Mouse (Mus musculus) layer of hippocampus, postnatal 14 days (tissue): ENCODE data around the gene Ints11. TPM values are rescaled to one million over a fixed set of nuclear protein-coding genes. Genes with fewer than 3 reads are reported as not detected.

Experiments used
- DNase-seq, 2 experiments: peaks; one replicate each; pipeline ENCODE4 v3.0.0; 2021 to 2022; ENCODE audit warnings: low spot score in 2 of 2, mixed read lengths in 1 of 2
- total RNA-seq, 2 experiments: library from RNA; stranded (reverse); gene quantifications; 2 replicates each; pipeline ENCODE4 v1.2.3; 2021

Gene Ints11
- total RNA-seq, 2 experiments from 2014 or later, result 29.4 to 33.0 TPM

DNA sequence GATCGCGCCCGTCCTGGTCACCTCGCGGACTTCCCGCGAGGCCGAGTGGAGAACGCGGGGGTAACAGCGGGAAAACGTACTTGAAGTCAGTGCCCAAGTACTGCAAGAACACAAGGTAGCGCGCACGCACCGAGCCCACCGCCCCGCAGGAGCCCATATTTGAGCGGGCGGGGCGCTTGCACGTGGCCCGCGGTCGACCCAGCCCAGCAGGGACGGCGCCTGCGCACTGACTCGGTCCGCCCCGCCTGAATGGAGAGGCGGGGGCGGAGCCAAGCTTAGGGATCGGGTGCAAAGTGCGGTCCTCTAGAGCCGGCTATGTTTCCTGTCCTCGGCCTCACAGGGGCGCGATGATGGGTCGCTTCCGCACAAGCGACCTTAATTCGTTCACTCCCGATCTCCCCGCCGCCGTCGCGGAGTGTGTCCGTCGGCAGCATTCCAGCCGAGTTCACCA lies 22.2 kb downstream of the Ints11 start, which contains the start of the genes Pusl1 and Acap3:
Gene Pusl1 (minus strand): TSS at position 231 of the 451 bp plus-strand sequence.
Gene Acap3 (plus strand): TSS at position 272 of the 451 bp plus-strand sequence.
- peak; percentile 94 to 98 for DNase-seq

DNA sequence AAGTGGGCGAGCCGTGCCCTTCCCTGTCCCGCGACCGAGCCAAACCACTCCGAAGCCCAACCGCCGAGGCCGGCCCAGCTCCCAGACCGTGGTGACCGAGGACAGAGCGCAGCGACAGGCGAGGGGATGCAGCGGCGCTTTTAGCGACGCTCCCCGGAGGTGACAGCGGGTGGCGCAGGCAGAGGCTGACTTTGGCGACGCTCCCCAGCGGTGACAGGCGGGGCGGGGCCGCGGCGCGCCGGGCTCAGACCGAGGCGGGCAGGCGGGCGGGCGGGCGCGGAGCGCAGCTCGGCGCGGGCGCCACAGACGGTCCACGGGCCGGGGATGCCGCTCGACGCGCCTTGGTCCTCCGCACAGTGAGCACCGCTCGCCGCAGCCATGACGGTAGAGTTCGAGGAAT lies 22.7 kb downstream of the Ints11 start:
- DNase-seq, result peak in 1 of 2 experiments; percentile 83

DNA sequence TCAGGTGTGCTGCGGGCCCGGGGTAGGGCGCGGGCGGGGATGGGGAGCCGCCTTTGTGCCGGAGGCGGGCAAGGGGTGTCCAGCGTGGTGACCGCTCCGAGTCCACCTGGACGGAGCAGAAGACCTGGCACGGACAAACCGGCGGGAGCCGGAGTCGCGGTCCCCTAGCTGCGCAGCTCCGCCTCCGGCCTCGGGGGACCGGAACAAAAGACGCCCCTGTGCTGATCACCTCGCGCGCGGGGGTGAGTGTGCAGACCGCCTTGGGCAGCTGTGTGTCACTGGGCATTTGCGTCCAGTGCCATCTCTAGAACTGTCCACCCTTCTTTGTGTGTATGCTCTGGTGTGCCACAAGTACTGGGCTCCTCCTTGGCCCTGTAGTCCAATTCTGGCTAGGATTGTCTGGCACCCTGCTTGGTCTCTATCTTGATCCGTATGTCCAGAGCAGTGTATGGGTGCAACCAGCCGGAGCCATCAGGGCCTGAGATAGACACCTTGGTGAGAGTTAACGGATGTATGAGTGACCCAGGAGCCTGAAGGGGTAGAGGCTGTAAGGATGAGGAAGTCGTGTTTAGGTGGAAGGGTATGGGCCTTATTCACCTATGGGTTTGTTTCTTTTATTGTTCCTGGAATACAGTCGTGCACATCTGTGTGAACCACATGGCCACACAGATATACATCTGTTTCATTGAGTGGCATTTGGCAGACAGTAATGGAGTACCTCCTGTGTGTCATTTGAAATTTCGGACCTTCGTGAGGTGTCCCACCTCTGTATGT lies 23.3 kb downstream of the Ints11 start:
- no peak for DNase-seq

DNA sequence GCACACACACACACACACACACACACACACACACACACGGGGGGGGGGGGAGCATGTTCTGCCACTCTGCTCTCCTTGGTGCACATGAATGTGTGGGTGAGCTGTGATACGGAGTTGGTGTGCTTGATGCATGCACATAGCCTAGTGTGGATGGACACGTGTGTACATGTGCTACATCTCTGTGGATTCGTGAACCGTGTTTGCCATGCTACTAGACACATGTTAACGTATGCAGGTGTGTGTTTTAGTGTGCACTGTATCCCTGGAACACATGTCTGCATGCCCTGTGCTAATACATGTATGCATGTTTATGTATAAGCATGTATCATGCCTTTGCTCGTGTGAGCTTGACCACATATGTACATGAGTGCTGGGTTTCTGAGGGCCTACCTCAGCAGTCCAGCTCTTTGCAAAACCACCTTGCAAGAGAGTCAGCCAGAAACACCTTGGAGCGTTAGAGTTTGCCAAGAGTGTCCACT lies 23.9 kb downstream of the Ints11 start:
- no peak for DNase-seq

DNA sequence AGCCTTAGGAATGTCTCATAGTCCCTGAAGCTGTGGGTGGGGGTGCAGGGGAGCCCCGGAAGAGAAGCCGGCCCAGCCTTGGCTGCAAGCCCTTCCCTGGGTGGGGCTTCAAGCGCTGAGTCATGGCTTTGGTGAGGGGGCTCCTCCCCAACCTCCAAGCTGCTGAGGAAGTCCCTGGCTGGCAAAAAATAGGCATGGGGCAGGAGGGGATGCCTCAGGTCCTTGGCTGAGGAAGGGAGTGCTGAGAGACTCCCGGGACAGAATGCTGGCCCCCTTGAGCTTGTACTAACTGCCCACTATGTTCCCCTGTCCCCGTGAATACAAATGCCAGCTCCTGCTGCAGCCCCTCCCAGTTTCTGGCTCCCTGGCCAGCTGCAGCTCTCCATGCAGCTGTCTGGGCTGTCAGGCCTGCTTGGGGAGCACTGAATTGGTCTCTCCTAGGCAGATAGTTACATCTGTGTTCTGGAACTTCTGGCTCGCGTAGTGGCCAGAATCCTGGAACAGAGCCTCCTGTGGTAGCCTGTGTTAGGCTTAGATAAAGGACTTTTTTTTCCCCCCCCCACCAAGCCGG lies 25.1 kb downstream of the Ints11 start:
- DNase-seq, result peak; percentile 74 to 78

DNA sequence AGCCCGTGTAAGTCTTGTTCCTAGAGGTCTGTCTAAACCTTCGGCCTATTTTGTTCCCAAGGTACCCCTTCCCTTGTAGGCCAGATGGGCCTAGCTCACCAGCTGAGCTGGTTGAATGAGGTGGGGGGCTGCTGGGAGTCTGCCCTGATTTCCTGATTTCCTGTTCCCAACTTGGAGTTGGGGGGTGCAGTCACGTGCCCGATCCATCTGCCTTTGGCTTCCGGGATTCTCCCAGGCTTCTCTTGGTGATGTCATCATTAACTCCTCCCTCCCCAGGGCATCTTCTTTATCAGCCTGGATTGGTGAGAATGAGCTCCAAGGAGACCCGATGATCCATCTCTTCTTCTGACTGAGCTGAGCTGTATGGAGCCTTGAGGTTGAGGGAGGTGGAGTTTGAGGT lies 25.9 kb downstream of the Ints11 start:
- DNase-seq, result peak; percentile 78 to 91

DNA sequence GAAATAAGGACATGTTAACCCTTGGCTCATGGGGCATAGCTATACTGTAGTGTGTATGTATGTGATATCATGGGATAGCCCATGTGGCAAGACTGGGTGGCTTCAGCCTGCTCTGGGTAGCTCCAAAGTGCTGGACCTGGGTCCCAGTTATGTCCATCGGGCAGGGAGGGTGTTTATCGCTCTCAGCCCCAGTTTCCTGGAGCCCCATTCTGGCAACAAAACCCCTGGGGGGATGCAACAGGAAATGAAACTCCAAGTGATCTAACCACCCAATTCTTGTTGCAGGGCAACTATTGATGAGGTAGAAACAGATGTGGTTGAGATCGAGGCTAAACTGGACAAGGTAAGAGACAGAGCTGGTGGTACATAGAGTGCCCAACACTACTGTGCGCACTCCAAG lies 26.5 kb downstream of the Ints11 start:
- no peak for DNase-seq

DNA sequence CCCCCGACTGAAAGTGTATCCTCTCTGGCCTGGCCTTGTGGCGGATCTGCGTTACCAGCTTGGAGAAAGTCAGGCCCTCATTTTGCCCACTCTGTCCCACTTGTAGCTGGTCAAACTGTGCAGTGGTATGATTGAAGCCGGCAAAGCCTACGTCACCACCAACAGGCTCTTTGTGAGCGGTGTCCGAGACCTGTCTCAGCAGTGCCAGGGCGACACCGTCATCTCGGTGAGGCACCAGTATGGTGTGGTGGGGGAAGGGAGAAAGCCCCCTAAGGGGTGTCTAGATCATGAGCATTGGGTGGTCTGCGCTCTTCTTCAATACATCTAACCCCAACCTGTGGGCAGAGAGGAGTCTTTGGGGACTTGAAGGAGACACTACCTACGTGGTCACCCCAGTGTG lies 27.1 kb downstream of the Ints11 start:
- no peak for DNase-seq

DNA sequence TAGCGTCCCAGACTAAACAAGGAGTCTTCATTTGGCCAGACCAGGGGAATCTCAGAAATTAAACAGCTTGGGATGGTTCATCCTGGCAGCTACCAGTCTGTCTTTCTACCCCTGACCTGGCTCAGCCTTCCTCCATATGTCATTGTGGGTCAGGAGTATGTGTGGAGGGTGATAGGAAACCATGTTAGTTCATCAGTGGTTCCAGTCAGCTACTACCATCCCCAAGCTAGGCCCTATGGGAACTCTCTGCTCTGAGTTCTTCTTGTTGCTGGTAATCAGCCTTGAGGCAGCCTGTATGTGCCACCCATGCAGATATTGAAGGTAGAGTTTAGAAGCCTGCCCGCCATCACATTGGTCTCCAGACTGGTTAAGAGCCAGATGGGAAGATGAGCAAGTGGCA lies 29.0 kb downstream of the Ints11 start:
- peak in 1 of 2 experiments; percentile 1 for DNase-seq

DNA sequence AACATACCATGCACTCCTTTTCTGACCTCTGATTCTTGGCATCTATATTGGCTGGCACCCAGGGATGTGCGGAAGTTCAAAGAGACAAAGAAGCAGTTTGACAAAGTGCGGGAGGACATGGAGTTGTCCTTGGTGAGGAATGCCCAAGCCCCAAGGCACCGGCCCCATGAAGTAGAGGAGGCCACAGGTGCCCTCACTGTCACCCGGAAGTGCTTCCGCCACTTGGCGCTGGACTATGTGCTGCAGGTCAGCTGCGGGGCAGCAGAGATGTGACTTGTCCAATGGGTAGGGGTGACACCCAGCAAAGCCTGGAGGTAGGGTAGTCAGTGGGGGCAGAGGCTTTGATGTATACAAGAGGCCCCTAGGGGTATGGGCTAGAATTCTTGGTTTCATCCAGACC lies 30.0 kb downstream of the Ints11 start:
- DNase-seq, result no peak

DNA sequence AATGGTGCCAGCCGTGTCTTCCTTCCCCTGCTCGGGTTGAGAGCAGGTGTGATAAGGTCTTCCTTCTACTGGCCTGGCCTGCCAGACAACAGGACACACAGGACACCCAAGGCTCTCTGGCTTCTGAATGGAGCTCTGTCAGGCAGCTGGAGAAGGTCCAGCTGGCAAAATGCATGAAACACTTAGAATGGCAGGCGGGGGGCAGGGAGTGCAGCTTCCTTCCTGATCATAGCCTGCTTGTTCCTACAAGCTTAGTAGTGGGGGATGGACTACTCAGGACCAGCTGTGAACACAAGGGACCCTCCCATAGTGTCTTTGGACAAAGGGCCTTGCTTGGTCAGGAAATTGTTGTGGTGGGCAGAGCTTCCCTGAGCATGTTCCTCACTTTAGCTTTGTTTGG lies 31.9 kb downstream of the Ints11 start:
- DNase-seq, result peak; percentile 34 to 69

DNA sequence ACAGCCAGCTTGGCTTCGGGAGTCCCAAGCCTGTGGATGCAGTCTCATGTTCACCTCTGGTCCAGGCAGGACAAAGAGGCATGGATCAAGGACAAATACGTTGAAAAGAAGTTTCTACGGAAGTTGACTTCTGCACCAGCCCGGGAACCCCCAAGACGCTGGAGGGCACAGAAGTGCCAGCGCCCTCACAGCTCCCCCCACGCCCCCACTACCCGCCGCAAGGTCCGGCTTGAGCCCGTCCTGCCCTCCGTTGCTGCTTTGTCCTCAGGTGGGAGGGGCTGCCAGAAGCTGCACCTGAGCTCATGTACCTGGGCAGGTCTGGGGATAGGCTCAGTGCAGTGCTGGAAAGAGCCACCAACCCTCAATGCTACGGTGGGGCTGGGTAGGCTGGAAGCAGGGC lies 33.9 kb downstream of the Ints11 start:
- no peak for DNase-seq

DNA sequence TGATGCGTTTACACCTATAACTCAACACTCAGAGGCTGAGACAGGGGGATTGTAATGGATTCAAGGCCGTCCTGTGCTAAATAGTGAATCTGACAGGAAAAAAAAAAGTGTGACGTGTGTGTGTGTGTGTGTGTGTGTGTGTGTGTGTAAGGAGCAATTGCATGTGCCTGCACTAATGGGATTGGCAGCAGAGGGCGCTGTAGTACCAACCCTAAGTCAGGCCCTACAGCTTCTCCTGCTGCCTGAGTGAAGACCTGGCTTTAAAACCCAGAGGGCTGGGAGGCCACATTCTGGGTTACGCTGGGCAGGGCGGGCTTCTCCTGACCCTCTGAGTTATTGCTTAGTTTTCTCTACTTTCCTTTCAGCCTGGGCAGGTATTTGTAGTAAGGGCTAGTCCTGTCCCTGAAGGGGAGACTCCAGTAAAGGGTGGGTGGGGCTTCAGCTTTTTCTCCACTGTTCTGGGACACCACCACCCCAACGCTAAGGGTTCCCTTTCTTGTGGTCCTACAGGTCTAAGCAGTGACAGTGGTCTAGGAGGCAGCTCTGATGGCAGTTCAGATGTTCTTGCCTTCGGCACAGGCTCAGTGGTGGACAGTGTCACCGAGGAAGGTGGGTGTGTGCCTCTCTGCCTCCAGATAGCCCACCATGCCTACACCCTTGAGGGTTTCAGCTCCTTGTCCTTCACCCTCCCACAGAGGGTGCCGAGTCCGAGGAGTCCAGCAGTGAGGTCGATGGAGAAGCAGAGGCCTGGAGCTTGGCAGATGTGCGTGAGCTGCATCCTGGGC lies 35.2 kb downstream of the Ints11 start:
- DNase-seq, result peak; percentile 24 to 39

DNA sequence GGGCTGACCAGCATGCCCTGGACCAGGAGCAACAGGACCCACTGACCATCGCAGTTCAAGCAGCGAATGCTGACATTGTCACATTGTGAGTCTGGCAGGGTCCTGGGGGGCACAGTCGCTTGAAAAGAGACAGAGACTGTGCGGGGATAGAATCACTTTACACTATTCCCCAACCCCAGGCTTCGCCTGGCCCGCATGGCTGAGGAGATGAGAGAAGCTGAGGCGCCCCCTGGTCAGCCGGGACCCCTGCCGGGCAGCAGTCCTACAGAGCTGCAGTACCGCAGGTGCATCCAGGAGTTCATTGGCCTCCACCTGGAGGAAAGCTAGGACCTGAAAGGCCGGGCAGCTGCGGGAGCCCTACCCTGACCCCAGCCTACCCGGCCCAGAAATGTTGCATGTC lies 36.3 kb downstream of the Ints11 start:
- no peak for DNase-seq

DNA sequence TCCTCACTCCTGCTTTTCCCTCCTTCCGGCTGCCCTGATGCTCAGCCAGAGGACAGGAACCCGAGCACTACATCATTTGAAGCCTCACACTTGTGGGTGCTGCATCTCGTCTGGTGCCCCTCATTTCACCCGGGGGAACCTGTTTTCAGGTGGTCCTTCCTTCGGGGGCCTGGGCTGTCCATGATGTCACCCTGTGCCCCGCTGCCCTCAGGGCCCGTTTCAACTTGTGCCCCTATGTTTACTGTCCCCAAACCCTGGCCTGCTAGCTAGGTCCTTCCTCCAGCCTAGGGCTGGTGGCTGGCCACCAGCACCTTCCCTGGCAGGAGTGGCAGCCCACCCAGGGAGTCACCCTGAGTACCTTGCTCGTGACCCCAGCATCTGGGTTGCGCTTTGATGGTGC lies 36.8 kb downstream of the Ints11 start:
- no peak for DNase-seq

DNA sequence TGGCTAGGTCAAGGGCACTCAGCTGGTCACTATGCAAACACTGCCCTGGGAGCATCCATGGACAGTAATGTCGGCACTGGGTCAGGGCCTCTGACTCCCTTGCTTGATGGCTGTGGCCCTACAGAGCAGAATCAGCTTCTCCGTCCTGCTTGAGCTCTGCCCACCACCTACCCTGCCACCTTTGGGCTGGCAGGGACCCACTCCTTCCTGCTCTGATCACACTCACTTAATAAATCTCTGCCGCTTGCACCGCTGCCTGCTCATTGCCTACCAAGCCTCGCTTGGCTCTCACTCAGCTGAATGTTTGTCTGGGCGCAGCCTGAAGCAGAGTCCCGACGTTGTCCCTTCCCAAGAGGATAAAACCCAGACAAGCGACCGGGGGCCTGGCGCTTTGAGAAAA lies 37.7 kb downstream of the Ints11 start:
- no peak for DNase-seq

DNA sequence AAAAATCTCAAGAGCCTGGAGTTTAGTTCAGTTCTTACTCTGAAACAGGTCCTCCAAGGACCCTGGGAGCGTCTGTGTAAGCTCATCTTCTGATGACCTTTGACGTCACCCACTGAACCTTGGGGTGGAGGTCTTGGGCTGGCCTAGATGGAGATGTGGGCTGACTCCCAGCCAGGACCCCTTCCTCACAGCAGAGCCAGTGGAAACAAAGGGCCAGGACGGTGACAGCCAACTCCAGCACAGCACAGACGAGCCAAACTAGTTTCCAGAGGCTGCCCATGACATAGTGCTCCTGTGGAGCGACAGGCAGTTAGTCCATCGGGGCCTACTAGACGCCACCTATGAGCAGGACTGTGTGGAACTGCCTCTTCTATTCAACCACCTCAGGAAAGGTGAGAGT lies 38.9 kb downstream of the Ints11 start:
- peak; percentile 3 to 9 for DNase-seq

DNA sequence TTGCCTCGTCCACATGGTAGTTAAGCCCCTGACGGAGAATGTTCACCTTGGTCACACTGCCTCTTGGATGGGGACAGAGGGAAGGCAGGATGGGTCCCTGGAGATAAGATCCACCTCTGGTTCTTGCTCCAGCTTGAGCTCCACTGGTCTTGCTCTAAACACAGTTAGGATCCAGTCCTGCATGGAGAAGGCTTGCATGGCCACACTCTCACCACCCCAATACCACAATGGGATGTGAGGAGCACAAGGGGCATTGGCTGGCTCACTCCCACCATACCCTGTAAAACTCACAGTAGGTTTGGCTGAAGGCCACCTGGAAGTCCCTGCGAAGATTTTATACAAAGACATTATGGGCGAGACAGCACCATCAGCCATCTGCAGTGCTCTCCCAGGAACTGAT lies 39.4 kb downstream of the Ints11 start:
- DNase-seq, result peak; percentile 3 to 5

DNA sequence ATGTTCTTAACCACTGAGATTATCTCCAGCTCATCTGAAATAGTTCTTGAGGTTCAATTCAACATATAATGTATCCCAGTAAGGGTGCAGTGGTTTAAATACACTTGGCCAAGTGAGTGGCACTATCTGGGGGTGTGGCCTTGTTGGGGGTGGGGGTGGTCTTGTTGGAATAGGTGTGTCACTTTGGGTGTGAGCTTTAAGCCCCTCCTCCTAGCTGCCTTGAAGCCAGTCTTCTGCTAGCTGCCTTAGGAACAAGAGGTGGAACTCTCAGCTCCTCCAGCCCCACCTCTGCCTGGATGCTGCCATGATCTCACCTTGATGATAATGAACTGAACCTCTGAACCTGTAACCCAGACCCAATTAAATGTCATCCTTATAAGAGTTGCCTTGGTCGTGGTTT lies 62.7 kb downstream of the Ints11 start:
- no peak for DNase-seq
